In the genomic region with DNA sequence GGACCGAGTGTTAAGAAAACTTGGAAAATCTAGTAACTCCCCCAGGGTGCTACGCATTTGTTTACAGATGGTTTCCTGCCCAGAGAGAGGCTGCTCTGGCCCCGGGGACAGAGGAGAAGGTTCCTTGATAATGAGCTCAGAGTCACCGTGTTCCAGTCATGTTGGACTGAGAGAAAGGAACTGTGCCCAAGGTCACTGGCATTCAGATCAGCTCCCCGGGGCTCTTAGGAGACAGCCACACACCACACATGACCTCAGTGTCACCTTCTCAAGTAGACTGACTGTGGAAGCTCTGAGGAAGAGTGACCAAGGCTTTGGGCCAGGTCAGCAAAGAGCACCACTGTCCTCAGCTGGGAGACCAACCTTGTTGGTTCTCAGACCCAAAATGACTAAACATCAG, we compare ENCODE assay signal across 24 mouse cellular contexts. TPM values are rescaled to one million over a fixed set of nuclear protein-coding genes. Genes with fewer than 3 reads are reported as not detected.
A peak's percentile ranks its signal among the peaks of the same experiment; 100 is the strongest.
DNase-seq lines count a peak whose midpoint lies in the region; TF ChIP-seq lines count a peak whose summit lies in the region.
"Had no signal": no experiment of that assay in that cellular context is flagged by ENCODE, and none has a peak within 500 bp of the region (broad histone marks: within the 10 kb centered on the region; RNA-seq: fewer than 3 reads in every experiment).

No protein-coding gene starts in this region.

- H3K27me3 ChIP-seq in liver, adult 2 months (ENCODE audit: control insufficient read depth, insufficient read depth, low read length): no peaks in the 10 kb centered on the region
- H3K27me3 ChIP-seq: forebrain, embryonic 13.5 days; Patski had no signal

- peak; percentile 55 for DNase-seq in adrenal gland, adult 2 months
- no peak for DNase-seq in adrenal gland, postnatal 25 days
- peak; percentile 25 for DNase-seq in liver, adult 2 months (ENCODE audit: extremely low read depth, low read depth, low spot score)
- no peak for DNase-seq in liver
- peak; percentile 62 for DNase-seq in testis, postnatal 14 days (ENCODE audit: low spot score)
- no peak for DNase-seq in testis, postnatal 10 days (ENCODE audit: low spot score)
- DNase-seq: B cell, adult 2 months; cerebellum, adult 18-20 months; cerebellum, adult 9-10 months; cerebellum, postnatal 14 days; gastrocnemius, postnatal 10 days; gastrocnemius, postnatal 36 days; heart, adult 2 months; heart, postnatal 14 days; heart, postnatal 4 days had no signal

- H3K4me1 ChIP-seq in liver, adult 2 months (ENCODE audit: control insufficient read depth, insufficient read depth, low read length): peaks cover 4% of the 10 kb centered on the region; the same call in 1 of the 2 replicates

- no peak for TF ChIP-seq CTCF in liver, adult 2 months (IDR thresholded peaks at IDR 0.05; ENCODE audit: low read depth, low read length)

- H3K36me3 ChIP-seq in liver, adult 2 months (ENCODE audit: control insufficient read depth, insufficient read depth, low read length): no peaks in the 10 kb centered on the region
- H3K36me3 ChIP-seq: forebrain, embryonic 10.5 days; G1E had no signal

- TF ChIP-seq POLR2A in liver, adult 2 months (IDR thresholded peaks at IDR 0.05; ENCODE audit: extremely low read depth, insufficient read depth, low read length): no peak

- WGBS in liver, adult 2 months: 65% methylated on average over 5 of the region's 5 CpGs

- no peak overlapping the region for H3K27ac ChIP-seq in liver, adult 2 months (replicated peaks; ENCODE audit: insufficient read depth, low read depth, low read length)
- H3K27ac ChIP-seq: forebrain, embryonic 10.5 days; forebrain, embryonic 13.5 days; heart, adult 2 months; heart, embryonic 10.5 days; heart, embryonic 13.5 days; hindbrain, embryonic 14.5 days; hindbrain, postnatal 0 days had no signal

- no peak overlapping the region for H3K4me3 ChIP-seq in liver, adult 2 months (ENCODE audit: insufficient read depth, low read depth, low read length)
- H3K4me3 ChIP-seq: forebrain, embryonic 10.5 days; forebrain, embryonic 13.5 days; heart, adult 2 months; heart, embryonic 10.5 days; heart, embryonic 13.5 days had no signal

- H3K79me2 ChIP-seq in liver, adult 2 months (ENCODE audit: control insufficient read depth, insufficient read depth, low read length): no peaks in the 10 kb centered on the region

- no peak overlapping the region for H3K9ac ChIP-seq in liver, adult 2 months (ENCODE audit: low read depth, low read length)
- H3K9ac ChIP-seq: forebrain, embryonic 13.5 days; heart, embryonic 13.5 days; hindbrain, embryonic 14.5 days had no signal

RNA-seq across cellular contexts. Expression of gene Myo7a, which starts 5.4 kb away (rescaled TPM):
- 100 to 1,000 TPM; 140 to 146 TPM for total RNA-seq in adrenal gland, adult 2 months (2021)
- polyA plus RNA-seq in adrenal gland, adult 2 months (2012; rRNA removed): 136 and 180 TPM in 2 replicates
- total RNA-seq in adrenal gland, postnatal 25 days (2021): 91.2 and 206 TPM in 2 replicates
- 7.0 and 11.5 TPM in 2 replicates for total RNA-seq in liver, adult 2 months (2014; rRNA removed)
- polyA plus RNA-seq in liver, adult 2 months (2012; rRNA removed): 8.2 and 11.0 TPM in 2 replicates

RNA-seq across cellular contexts. Expression of gene Omp, which starts 20.6 kb away (rescaled TPM):
- 1 to 10 TPM in 1 of 2 experiments, under 1 TPM in 1; 0.17 to 5.7 TPM for total RNA-seq in adrenal gland, adult 2 months (2021)
- 3.3 and 10.3 TPM in 2 replicates for polyA plus RNA-seq in adrenal gland, adult 2 months (2012; rRNA removed)
- 5.2 and 5.4 TPM in 2 replicates for total RNA-seq in adrenal gland, postnatal 25 days (2021)
- 0.07 and 0.18 TPM in 2 replicates for total RNA-seq in liver, adult 2 months (2014; rRNA removed)
- 0.12 and 0.22 TPM in 2 replicates for polyA plus RNA-seq in liver, adult 2 months (2012; rRNA removed)
- polyA plus RNA-seq: G1E; inflammation-experienced regulatory T-cells, adult 6 months had no signal

RNA-seq across cellular contexts. Expression of gene Capn5, which starts 53.4 kb away (rescaled TPM):
- 1 to 10 TPM; 4.1 to 6.1 TPM for total RNA-seq in adrenal gland, adult 2 months (2021)
- 8.4 and 11.2 TPM in 2 replicates for polyA plus RNA-seq in adrenal gland, adult 2 months (2012; rRNA removed)
- 4.0 and 9.5 TPM in 2 replicates for total RNA-seq in adrenal gland, postnatal 25 days (2021)
- total RNA-seq in liver, adult 2 months (2014; rRNA removed): 1.0 and 1.6 TPM in 2 replicates
- polyA plus RNA-seq in liver, adult 2 months (2012; rRNA removed): 2.2 TPM in 2 replicates

Comparison
In these comparisons a context has a peak if more than half of its experiments do, and no peak if none do; other contexts are left out.
1. DNase-seq: peak in adrenal gland, adult 2 months (single experiment), liver, adult 2 months (single experiment) and testis, postnatal 14 days (single experiment); none in adrenal gland, postnatal 25 days (single experiment), liver (single experiment) and testis, postnatal 10 days (single experiment).